Mouse (Mus musculus) embryonic stem cell, embryonic (primary cell): Measurements from ENCODE around the gene Dlgap1.
"Not testable (repeated sequence)": the region's sequence is repeated elsewhere in the genome, so short reads cannot be mapped to it uniquely, and the experiment has no call there.

Experiments used
- CTCF ChIA-PET, 4 experiments: fragments of 300-600 bp in 2 of 4; fragments of 350-600 bp in 2 of 4; sonication (Branson Sonifier 250); formaldehyde crosslinking; loops; one replicate each; lab custom pipeline; 2022; ENCODE audit warnings: inconsistent platforms in 2 of 4; lab: Charles Lee
- POLR2A ChIA-PET, 4 experiments: fragments of 300-600 bp in 2 of 4; fragments of 350-600 bp in 2 of 4; sonication (Branson Sonifier 250); formaldehyde crosslinking; loops; one replicate each; lab custom pipeline; 2022; ENCODE audit warnings: antibody characterized with exemption in 4 of 4, inconsistent platforms in 1 of 4; lab: Charles Lee

The Dlgap1 gene

DNA sequence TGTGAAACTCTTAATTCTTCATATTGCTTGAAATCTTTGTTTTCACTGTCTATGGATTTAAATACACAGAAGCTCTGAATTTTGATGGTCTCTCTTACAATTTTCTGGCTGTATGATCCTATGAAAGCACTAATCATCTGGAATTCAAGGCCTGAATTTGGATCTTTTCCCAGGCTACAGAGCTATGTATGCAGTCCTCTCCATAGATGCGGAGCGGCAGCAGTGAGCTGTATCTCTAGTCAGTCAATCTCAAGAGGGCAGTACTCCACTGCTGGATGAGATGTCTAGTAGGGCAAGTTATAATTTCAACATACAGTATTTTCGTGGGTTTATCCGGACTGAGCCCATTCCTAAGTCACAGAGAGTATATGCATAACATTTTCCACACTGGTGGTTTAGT lies 581.9 kb downstream of the Dlgap1 start:
- CTCF ChIA-PET: interaction anchor here in 2 of 4 experiments (0.6 to 1.9 kb wide), 3 partner anchors 24 to 60 kb away, joined by 3 to 7 read pairs (median 4); no protein-coding TSS in a partner anchor
- POLR2A ChIA-PET: no interaction called here

DNA sequence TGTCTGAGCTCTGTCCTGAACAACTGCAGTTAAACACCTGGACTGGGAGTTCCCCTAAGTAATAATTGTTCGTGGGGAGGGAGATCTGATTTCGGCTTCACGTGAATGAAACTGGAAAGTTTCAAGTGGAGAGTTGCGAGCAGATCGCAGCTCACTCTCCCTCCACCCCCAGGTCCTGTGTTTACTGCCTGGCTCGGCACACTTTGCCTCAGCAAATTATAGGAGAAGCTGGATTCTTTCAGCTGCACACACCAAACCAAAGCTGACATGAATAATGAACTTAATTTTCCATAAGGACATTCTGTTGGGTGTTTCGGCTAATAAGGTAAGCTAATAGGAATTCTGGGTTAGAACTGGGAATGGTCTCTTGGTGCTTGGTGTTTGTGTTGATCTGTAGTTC lies 592.7 kb downstream of the Dlgap1 start:
- ChIA-PET POLR2A (no interaction called here), CTCF (no interaction called here)

DNA sequence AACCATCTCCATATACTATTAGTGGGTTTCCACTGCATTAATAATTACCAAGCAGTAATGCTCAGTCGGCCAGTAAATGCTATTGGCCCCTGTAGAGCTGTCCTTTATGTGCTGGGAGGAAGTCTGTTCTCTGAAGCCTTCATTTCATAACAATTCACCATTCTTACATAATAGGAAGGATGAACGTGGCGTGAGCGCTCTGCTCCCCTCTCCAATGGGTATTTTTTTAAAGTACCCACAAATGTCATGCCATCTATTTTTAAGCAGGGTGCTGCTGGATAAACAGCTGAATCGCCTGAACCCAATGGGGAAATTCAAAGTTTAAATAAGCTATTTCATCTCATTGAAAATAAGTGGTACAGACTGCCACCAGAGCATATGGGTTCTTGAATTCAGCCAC lies 602.0 kb downstream of the Dlgap1 start:
- CTCF ChIA-PET: no interaction called here
- POLR2A ChIA-PET: no interaction called here

DNA sequence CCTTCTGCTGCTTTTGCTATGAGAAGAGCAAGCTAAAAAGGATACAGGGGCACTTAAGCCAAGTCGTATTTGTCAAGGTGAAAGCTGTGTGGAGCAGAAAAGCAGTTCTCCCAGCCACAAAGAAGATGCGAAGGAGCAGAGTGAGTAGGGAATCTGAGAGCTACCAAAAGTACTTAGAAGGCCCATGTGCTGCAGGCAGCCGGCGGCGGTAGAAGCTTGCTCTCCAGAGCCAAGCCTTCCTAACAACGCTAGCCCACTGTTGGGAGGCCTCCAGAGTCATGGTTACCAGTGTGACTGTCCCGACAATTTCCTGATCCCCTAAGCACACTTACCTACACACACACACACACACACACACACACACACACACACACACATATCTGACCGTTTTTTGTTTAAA lies 614.2 kb downstream of the Dlgap1 start:
- CTCF ChIA-PET: interaction anchor here in 2 of 4 experiments (0.6 to 0.7 kb wide), 3 partner anchors 17 to 749 kb away, joined by 3 to 5 read pairs (median 3); no protein-coding TSS in a partner anchor
- POLR2A ChIA-PET: interaction anchor here in 2 of 4 experiments (0.6 to 0.7 kb wide), 2 partner anchors 101 to 175 kb away, joined by 3 to 6 read pairs; no protein-coding TSS in a partner anchor

DNA sequence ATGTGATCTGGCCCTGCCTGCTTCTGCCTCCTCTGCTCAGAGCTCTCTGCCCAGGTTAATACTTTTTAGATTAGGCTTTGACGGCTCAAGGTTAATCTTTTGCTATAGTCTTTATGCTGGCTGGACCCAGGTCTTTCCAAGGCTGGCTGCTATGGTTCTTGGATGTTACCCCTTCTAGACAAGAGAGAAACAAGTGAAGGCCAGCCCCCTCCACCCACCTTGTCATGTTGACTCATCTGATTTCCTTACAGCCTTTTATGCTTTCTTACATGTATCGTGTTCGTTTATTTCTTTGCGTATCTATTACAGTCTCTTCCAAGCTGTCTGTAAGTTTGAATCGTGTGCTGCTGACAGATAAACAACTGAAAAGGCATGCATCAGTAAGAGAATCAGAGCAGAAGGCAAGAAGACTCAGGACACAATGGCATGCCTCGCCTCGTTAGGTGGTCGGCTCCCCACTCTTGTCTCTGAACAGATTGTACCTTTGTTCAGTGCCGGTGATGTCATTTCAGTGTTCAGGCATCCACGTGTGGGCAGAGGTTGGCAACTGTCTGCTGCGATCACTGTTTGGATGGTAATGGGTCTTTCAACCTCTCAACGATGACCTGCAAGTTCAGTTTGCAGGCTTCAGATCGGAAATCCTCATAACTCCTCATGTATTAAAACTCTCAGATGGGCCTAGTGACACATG lies 618.0 kb downstream of the Dlgap1 start:
- ChIA-PET POLR2A (no interaction called here), CTCF (no interaction called here)

DNA sequence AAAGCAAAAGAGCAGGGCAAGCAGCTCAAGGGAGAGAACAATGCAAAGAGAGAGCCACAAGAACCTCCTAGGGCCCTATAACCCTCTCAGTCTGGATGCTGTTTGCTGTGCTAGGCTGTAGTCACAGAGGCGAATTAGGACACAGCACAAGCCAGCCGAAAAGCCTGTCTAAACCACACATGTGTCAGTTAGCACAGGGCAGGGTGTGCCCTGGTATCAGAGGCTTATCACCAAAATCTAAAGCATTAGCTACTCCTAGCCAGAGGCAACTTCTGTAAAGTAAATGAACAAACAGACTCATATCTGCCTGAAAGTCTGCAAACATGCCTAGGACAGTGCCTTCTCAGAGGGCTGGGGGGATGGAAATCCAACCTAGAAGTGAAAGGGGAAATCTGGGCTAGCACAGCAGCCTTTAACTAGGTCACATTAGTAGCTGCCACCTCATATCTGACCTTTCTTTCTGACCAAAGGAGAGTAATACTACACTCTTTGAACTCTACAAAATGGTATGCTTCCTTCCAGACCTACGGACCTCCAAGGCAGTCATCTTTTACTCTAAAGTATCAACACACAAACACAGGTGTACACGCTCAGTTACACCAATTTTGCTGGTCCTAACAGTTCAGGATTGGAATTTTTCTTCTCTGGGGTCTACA lies 619.2 kb downstream of the Dlgap1 start:
- POLR2A ChIA-PET: not testable (repeated sequence)
- CTCF ChIA-PET: interaction anchor here in 1 of 4 experiments (1.7 kb wide), 1 partner anchor 61 kb away, joined by 3 read pairs; no protein-coding TSS in a partner anchor

DNA sequence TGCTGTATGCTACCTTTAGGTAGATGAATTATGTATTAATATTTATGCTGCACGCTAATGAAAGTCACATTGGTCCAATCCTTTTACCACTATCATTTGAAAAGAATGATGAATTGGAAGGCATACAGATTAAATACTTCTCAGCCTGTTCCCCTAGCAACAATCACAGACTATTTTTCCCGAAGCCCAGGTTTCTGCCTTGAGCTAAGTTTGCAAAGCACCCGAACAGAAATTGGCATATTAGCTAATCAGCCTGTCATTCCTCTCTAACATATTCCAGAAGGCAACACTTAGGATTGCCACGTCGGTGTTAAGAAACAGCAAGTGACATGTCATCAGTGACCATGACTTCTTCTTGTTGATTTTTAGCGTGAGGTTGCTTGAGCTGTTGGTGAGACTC lies 619.8 kb downstream of the Dlgap1 start:
- ChIA-PET POLR2A (no interaction called here), CTCF (interaction anchor here in 1 of 4 experiments (1.7 kb wide), 1 partner anchor 61 kb away, joined by 3 read pairs; no protein-coding TSS in a partner anchor)

DNA sequence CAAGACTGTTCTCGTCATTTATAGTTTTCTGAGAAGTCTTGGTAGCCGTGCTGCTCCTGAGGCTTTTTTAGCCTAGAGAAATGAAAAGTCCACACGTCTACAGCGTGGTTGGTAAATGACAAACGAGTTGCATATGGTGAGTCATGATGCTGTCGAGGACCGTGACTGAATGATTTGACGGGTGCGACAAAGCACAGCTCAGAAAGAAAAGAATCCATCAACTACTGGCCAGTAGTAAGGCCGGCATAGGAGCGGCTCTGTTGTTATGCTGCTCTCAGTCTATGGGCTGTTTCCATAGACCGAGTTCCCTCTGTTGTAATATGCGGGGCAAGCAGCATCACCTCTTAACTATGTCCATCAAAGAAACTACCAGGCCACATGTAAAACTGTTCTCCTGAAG lies 620.3 kb downstream of the Dlgap1 start:
- CTCF ChIA-PET: interaction anchor here in 1 of 4 experiments (1.7 kb wide), 1 partner anchor 62 kb away, joined by 3 read pairs; no protein-coding TSS in a partner anchor
- POLR2A ChIA-PET: no interaction called here

DNA sequence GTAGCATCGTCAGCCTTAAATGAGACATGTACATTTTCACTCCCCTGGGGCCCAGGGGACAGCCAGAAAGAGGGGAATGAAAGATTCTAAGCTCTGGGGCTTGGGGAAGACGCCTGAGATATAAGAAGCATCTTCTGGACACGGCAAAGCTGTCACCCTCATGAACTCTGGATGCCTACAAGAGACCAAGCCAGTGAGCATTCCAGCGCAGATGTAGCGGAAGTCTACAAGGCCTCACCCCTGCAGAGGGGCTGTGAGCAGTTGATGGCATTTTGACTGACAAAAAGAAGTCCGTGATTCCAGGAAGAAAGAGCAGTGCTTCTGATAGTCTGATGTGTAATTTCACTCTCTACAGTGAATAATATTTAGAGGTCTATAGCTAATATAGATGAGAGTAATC lies 621.6 kb downstream of the Dlgap1 start:
- ChIA-PET POLR2A (no interaction called here), CTCF (no interaction called here)

DNA sequence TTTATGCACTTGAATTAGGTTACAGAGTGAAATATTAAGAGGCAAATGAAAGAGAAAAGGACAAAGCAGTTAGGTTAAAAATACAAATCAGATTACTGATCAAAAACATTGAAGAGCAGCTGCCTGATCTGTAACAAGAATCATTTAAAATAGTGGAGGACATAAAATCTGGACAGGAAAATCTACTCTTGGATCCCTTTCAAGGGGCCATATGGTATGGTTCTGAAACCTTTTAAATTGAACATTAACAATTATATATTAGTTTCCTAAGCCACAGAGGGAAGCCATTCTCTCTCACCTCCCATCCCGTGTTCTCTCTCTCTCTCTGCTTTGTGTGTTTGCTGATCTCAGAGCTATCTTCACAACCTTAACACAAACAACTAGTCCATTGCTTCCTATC lies 625.4 kb downstream of the Dlgap1 start:
- ChIA-PET CTCF (interaction anchor here in 1 of 4 experiments (0.9 kb wide), 1 partner anchor 164 kb away, joined by 4 read pairs; no protein-coding TSS in a partner anchor), POLR2A (no interaction called here)

DNA sequence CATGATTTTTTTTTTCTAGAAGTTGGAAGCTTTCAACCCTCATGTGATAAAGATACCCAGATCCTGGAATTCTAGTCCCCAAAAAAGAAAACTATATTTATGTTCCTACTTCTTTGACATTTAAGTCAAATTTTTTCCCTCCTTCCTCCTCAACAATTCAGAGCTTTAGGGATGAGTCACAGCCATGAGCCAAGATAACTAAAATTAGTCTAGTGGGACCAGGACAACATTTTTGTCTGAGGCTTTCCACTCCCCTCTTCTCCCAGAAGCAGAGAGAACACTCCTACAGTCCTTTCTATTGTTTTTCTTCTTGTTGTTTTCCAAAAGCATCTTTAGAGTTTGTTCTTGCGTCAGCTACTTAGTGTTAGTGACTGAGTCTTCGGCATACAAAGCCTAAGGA lies 627.5 kb downstream of the Dlgap1 start:
- CTCF ChIA-PET: interaction anchor here in 1 of 4 experiments (0.5 kb wide), 1 partner anchor 92 kb away, joined by 4 read pairs; no protein-coding TSS in a partner anchor
- POLR2A ChIA-PET: interaction anchor here in 1 of 4 experiments (0.6 kb wide), 1 partner anchor 29 kb away, joined by 3 read pairs; no protein-coding TSS in a partner anchor

DNA sequence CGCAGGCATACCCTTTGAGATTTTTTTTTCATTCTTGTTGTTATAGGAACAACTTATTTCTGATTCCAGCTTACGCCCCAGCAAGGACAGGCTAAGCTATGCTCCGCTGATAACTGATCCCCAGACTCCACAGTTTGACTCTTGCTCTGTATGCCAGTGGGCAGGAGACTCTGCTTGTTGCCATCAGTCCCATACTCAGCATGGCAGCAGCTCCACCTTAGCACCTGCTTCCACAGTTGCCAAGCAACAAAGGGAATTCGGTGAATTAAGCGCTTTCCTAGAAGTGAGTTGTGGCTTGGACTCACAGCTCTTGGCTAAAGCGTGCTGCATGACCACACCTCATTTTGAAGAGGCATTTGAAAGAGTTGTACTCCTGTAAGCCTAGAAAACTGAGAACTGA lies 631.6 kb downstream of the Dlgap1 start:
- ChIA-PET POLR2A (no interaction called here), CTCF (interaction anchor here in 1 of 4 experiments (0.6 kb wide), 1 partner anchor 18 kb away, joined by 3 read pairs; no protein-coding TSS in a partner anchor)

DNA sequence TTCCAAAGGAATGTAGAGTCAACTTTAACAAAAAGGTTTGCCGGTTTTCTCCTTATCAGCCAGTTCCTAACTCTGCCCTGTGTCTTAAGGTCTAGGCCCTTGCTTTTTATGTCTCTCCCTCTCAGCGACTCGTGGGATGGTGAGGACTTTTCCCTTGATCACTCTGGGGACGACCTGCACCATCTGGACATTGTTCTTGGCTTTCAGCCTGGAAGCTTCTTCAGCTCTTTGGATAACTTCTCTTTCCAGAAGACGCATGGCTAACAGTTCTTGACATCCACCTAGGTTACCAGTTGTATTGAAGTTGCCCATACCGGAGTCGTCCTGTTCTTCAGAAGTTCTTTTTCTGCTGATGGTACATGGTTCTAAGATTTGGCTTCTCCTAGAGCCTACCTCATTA lies 633.2 kb downstream of the Dlgap1 start:
- ChIA-PET POLR2A (no interaction called here), CTCF (no interaction called here)

DNA sequence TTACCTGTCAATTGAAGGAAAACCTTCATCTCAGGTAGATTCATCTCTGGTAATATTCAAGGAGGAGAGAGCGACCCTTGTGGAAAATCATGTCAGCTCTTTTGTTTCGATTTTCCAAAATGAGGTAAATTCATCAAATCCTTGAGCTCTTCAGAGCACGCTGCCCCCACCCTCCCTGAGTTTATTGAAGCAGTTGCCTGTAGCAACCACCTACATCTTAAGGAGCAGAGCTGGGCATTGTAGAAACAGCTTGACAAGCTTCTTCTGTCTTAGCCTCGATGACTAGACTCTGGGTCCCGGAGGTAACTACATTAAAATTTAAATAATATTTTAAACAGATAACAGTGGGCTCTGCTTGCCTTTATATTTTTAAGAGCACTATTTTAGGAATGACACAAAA lies 636.8 kb downstream of the Dlgap1 start:
- ChIA-PET CTCF (no interaction called here), POLR2A (no interaction called here)

DNA sequence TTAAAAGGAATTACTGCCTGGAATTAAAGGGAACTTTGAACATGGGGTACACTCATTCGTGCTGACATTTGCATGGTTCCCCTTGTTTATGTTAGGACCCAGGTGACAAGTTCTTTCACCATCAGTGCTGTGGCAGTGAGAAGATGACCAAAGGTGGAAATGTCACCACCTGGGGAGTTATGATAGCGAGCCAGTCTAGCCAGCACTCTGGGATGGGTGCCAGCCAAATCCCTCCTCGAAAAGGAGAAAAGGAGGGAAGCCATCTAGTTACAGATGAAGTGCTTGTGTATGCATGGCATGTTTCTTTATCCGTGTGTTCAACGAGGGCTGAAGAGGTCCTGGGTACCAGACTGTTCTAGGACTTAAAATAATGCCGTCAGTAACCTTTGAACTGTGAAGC lies 643.3 kb downstream of the Dlgap1 start:
- ChIA-PET POLR2A (no interaction called here), CTCF (no interaction called here)

DNA sequence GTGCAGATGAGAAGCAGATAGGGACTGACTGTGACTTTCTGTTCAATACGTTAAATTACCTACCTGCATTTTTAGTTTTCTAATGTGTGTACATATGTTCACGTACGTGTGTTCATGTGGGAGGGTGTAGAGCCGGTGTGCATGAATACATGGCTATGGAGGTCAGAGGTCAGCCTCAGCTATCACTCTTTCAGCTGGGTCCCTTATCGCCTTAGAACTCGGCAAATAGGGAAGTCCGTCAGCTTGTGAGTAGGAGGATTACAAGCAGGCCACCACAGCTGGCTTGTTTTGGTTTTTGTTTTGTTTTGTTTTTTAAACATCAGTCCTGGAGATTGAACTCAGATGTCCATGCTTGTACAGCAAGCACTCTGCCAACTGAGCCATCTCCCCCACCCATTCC lies 645.0 kb downstream of the Dlgap1 start:
- POLR2A ChIA-PET: no interaction called here
- CTCF ChIA-PET: interaction anchor here in 1 of 4 experiments (0.6 kb wide), 1 partner anchor 542 kb away, joined by 3 read pairs; no protein-coding TSS in a partner anchor

DNA sequence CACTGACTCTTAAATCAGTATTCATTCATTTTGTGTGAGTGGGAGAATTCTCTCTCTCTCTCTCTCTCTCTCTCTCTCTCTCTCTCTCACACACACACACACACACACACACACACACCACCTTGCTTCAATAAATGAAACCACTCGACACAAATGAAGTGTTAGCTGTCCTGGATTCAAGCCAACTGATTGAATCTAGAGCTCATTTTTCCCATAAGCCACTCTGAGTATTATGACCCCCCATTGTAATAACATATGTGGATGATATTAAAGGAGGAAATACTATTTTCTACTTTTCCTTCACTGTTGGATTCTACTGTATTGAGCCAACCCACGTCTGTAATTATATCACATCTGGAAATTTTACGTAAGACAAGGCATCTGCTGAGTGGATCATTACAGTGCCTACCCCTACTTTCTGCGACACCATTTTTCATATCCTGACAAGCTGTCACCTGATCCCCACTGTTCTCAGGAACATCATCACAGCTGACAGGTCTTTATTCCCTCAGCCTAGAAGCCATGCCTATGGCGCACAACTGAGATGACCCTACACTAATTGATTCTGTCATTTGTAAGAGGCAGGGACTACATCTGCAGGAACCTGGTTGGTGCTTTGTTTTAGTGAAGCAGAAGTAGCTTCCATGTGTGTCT lies 645.7 kb downstream of the Dlgap1 start:
- POLR2A ChIA-PET: interaction anchor here in 1 of 4 experiments (0.5 kb wide), 1 partner anchor 80 kb away, joined by 6 read pairs; no protein-coding TSS in a partner anchor
- CTCF ChIA-PET: no interaction called here

DNA sequence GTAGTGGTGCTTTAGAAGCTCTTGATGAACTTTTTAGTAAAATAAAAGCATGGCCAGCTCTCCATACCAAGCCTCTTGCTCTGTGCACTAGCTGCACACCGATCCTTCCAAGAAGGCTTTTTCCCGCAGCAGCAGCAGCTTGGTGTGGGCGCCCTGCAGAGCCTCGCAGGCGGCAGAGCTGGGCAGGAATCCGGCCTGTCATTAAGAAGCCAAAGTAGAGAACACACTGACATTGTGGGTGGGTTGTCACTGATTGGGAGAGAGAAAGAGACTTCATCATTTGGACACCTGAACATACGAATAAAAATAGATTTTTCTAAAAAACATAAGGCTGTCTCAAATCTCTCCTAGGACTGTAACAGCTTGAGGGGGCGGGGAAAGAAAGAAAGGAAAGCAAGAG lies 653.6 kb downstream of the Dlgap1 start:
- ChIA-PET CTCF (interaction anchor here in 1 of 4 experiments (1.2 kb wide), 1 partner anchor 62 kb away, joined by 3 read pairs; no protein-coding TSS in a partner anchor), POLR2A (interaction anchor here in 1 of 4 experiments (0.6 kb wide), 1 partner anchor 72 kb away, joined by 9 read pairs; no protein-coding TSS in a partner anchor)

DNA sequence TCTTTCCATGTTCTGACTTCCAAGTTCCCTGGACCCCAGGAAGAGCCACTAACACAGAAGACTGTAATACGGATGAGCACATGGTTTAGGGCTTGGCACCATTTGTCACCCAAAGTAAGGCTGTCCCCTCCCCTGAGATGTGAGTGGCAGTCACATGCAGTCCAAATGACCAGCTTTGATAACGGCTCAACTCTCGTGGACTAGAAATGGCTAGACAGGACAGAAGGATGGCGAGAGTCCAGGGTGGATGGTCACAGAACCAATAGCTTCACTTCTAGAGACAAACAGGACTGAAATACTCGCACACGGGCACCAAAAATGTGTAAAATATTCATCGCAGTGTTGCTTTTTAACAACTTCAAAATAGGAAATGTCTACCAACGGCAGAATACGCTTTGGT lies 657.5 kb downstream of the Dlgap1 start:
- ChIA-PET CTCF (no interaction called here), POLR2A (no interaction called here)
